Mouse (Mus musculus) mature B cell (primary cell): Measurements from ENCODE around the gene Foxo4.

Experiments used
- in situ Hi-C: fragments of 300-500 bp; cut with MboI; formaldehyde crosslinking; loops from 2 replicates; pipeline ENCODE4 v1.14.3; 2019

Gene Foxo4

GRCm38 (mm10) chrX:101253952-101254729 lies at the start of gene Foxo4:
TSS of gene Foxo4 (plus strand) at chrX:101254528.
- in situ Hi-C loops, result no loop called here

GRCm38 (mm10) chrX:101221834-101222795 lies 32.2 kb upstream of the Foxo4 start, which contains the start of gene Snx12:
TSS of gene Snx12 (minus strand) at chrX:101222563.
- in situ Hi-C loops, result no loop called here

- in situ Hi-C loops, result no loop called here
Observed at GRCm38 (mm10) chrX:101222796-101223162, 31.5 kb upstream of the Foxo4 start.

- in situ Hi-C loops, result no loop called here
Observed at GRCm38 (mm10) chrX:101245011-101245410, 9.3 kb upstream of the Foxo4 start.

GRCm38 (mm10) chrX:101254740-101255139 lies 412 bp downstream of the Foxo4 start:
- in situ Hi-C loops, result no loop called here

GRCm38 (mm10) chrX:101256603-101257002 lies 2.3 kb downstream of the Foxo4 start:
- in situ Hi-C loops, result no loop called here

- in situ Hi-C loops, result no loop called here
Observed at GRCm38 (mm10) chrX:101260441-101261325, 6.4 kb downstream of the Foxo4 start.

- in situ Hi-C loops, result no loop called here
Observed at GRCm38 (mm10) chrX:101263892-101264291, 9.6 kb downstream of the Foxo4 start, which contains the start of gene Gm614. TSS of gene Gm614 (minus strand) at chrX:101263992.

- in situ Hi-C loops, result no loop called here
Observed at GRCm38 (mm10) chrX:101266631-101267030, 12.3 kb downstream of the Foxo4 start.

- in situ Hi-C loops, result no loop called here
Observed at GRCm38 (mm10) chrX:101268025-101268754, 13.9 kb downstream of the Foxo4 start, which contains the start of gene Il2rg. TSS of gene Il2rg (minus strand) at chrX:101268255.

- in situ Hi-C loops, result no loop called here
Observed at GRCm38 (mm10) chrX:101268755-101269124, 14.4 kb downstream of the Foxo4 start, which contains the start of gene Gm20489. TSS of gene Gm20489 (minus strand) at chrX:101269023.

GRCm38 (mm10) chrX:101273410-101273809 lies 19.1 kb downstream of the Foxo4 start:
- in situ Hi-C loops, result no loop called here

- in situ Hi-C loops, result no loop called here
Observed at GRCm38 (mm10) chrX:101273875-101274738, 19.8 kb downstream of the Foxo4 start, which contains the start of gene Med12. TSS of gene Med12 (plus strand) at chrX:101274030.

GRCm38 (mm10) chrX:101282813-101283212 lies 28.5 kb downstream of the Foxo4 start:
- in situ Hi-C loops, result no loop called here

- in situ Hi-C loops, result no loop called here
Observed at GRCm38 (mm10) chrX:101285534-101285933, 31.2 kb downstream of the Foxo4 start.

- in situ Hi-C loops, result no loop called here
Observed at GRCm38 (mm10) chrX:101285953-101286670, 31.8 kb downstream of the Foxo4 start.

- in situ Hi-C loops, result no loop called here
Observed at GRCm38 (mm10) chrX:101287543-101287942, 33.2 kb downstream of the Foxo4 start.

- in situ Hi-C loops, result no loop called here
Observed at GRCm38 (mm10) chrX:101288432-101288831, 34.1 kb downstream of the Foxo4 start.

- in situ Hi-C loops, result no loop called here
Observed at GRCm38 (mm10) chrX:101289037-101289436, 34.7 kb downstream of the Foxo4 start.
